Mouse (Mus musculus) kidney, embryonic 16.5 days (tissue): Measurements from ENCODE around the gene Haao. TPM values are rescaled to one million over a fixed set of nuclear protein-coding genes. Genes with fewer than 3 reads are reported as not detected.

ENCODE experiments used
- ATAC-seq: fragments of 200-750 bp; cut with Nextera tagmentation; 2 replicates; pipeline ENCODE4 v1.8.0; 2017; ENCODE audit warnings: moderate TSS enrichment; ENCODE audit not compliant: low FRiP score, low TSS enrichment
- H3K27ac ChIP-seq: fragments of 300-500 bp; sonication (generic); 2 replicates; pipeline ENCODE4 v1.5.1; 2014; ENCODE audit warnings: low read length
- H3K27me3 ChIP-seq: fragments of 300-500 bp; sonication (generic); 2 replicates; pipeline ENCODE4 v1.6.1; 2014; ENCODE audit warnings: low read length, control low read depth, mixed read lengths; ENCODE audit not compliant: insufficient read depth
- H3K36me3 ChIP-seq: fragments of 300-500 bp; sonication (generic); 2 replicates; pipeline ENCODE4 v1.6.1; 2014; ENCODE audit warnings: low read length, control low read depth, mixed read lengths; ENCODE audit not compliant: insufficient read depth
- H3K4me1 ChIP-seq: fragments of 300-500 bp; sonication (generic); 2 replicates; pipeline ENCODE4 v1.6.1; 2014; ENCODE audit warnings: low read length, control low read depth, mixed read lengths; ENCODE audit not compliant: insufficient read depth
- H3K4me2 ChIP-seq: fragments of 300-500 bp; sonication (generic); replicated peaks from 2 replicates; pipeline ENCODE4 v1.6.1; 2014; ENCODE audit warnings: low read depth, low read length
- H3K4me3 ChIP-seq: fragments of 300-500 bp; sonication (generic); 2 replicates; pipeline ENCODE4 v1.5.1; 2014; ENCODE audit warnings: mild to moderate bottlenecking, low read length
- H3K9ac ChIP-seq: fragments of 300-500 bp; sonication (generic); replicated peaks from 2 replicates; pipeline ENCODE4 v1.6.1; 2014; ENCODE audit warnings: low read length
- H3K9me3 ChIP-seq: fragments of 300-500 bp; sonication (generic); 2 replicates; pipeline ENCODE4 v1.6.1; 2016; ENCODE audit warnings: low read length, control low read depth
- WGBS: fragments of 180-500 bp; shearing (Covaris S2); extraction: QIAGEN DNeasy Blood & Tissue Kit; methylation state at CpG from one replicate; pipeline ENCODE4 v1.1.7; 2014; 5-methylcytosine and 5-hydroxymethylcytosine counted together
- polyA plus RNA-seq: library from polyadenylated mRNA; unstranded; fragments of >200 nt; fragmentation: Nextera tagmentation; extraction: Ambion mirVana; gene quantifications from 2 replicates; pipeline ENCODE4 v1.2.1, GENCODE M21; 2015

Gene Haao
- polyA plus RNA-seq, 1 experiment from 2014 or later, result 3.4 TPM

DNA sequence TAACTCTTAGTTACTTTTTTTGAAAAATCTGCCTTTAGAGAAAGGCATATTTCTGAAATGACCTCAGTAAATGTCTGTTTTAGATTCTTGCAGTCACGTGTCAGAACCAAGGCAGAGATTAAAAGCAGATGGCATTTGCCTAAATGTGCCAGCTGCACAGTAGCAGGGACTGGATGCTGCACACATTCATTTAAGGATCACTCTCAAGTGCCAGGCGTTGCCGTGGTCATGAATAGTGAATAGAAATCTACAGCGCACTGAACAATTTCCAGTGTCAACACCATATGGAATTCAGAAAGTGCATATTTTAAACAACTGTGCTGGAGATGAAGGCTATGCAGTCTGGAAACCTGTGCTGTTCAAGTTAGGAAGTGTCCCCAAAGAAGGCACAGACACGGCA, 65.0 kb downstream of the Haao start:
- H3K4me2 ChIP-seq, result no peak overlapping the region
- H3K36me3 ChIP-seq, result peaks cover 25% of the 10 kb centered on the region
- ATAC-seq, result no peak
- H3K4me1 ChIP-seq, result no peaks in the 10 kb centered on the region
- no peak overlapping the region for H3K4me3 ChIP-seq
- H3K9ac ChIP-seq, result no peak overlapping the region
- H3K27ac ChIP-seq, result no peak overlapping the region
- WGBS, result 83% methylated on average over 5 of the region's 5 CpGs
- H3K27me3 ChIP-seq, result no peaks in the 10 kb centered on the region
- no peaks in the 10 kb centered on the region for H3K9me3 ChIP-seq

Other genes with a start within 250 kb of the Haao start
- not detected in 2 replicates for gene Kcng3, start 216.1 kb downstream of the Haao start, polyA plus RNA-seq
- 38.0 and 39.6 TPM in 2 replicates for gene Mta3, start 141.8 kb downstream of the Haao start, polyA plus RNA-seq